Mouse (Mus musculus): Measurements from ENCODE around the gene Gm17482.

Gene Gm17482

GRCm38 (mm10) chr6:115227043-115227442 is at the start of gene Gm17482:
Gm17482 (plus strand) TSS chr6:115227343.
- DNase-seq: no peak

GRCm38 (mm10) chr6:115178826-115179225 is 48.3 kb upstream of the Gm17482 start:
- no peak for DNase-seq

DNA sequence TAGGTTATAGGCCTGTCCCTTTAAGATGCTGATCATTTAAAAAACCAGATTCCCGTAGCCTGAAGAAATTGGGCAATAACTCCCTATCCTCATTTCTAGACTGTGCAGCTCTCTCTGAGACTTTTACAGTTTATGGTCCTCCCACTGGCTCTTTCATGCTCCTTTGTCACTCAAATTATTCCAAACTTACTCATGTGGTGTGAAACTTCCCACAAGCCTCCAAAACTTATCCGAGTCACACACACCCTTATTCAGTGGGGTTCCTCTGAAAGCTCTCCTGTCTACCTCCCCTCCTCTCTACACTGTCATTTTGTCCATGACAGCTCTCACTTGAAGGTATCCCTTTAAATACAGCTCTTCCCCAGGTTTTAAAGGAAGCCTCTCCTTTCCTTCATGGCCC is 46.0 kb upstream of the Gm17482 start:
- no peak for DNase-seq

GRCm38 (mm10) chr6:115191111-115191510 is 36.0 kb upstream of the Gm17482 start:
- no peak for DNase-seq

GRCm38 (mm10) chr6:115200753-115201152 is 26.4 kb upstream of the Gm17482 start:
- DNase-seq: no peak

DNA sequence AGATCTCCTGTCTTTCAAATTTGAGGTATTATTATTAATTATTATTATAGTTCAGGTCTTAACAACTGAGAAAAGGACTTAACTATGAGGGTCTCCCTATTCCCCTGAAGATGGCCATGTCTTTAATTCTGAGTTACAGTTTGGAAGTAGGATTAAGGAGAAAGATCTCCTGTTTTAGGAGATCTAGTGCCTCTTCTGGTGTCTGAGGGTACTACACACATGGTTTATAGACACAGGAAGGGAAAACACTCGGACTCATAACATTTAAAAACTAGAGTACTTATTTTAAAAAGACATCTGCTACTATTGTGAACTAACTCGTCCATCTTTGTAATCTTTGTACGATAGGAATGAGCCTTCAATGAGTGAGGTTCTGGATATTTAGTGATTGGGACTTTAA is 24.1 kb upstream of the Gm17482 start:
- no peak for DNase-seq

DNA sequence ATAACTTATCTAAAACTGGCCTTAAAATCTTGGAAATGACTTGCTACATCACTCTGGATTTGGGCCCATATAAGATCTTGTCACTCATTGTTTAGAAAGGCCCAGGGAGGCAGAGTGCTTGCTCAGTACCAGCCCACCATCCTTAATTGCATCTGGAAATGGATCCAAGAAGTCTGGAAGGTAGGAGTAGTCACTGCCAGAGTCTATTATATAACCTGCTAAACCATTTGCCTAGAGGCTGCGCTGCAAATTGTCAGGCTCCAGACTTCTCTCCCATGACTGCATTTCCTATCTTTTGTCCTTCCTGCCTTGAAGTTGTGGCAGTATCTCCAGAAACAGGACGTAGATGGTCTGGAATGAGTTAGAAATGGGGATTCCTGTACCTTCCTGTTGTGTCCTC is 17.0 kb upstream of the Gm17482 start:
- no peak for DNase-seq

DNA sequence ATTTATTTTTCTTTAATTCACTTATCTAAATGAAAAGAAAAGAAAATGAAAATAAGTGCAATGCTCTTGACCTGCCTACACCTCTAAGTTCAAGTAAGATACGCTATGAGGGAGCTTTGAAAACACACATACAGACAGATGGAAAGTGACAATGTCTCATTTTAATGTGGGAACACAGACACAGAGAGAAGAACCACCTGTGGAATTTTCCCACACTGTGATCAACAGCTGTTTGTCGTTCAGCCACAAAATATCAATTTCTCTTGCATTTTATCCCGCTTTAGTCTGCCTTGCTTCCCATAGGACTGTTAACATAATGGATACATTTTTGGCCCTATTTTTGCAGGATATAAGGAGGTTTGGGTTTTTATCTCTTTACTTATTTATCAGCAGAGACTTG is 16.3 kb upstream of the Gm17482 start:
- DNase-seq: no peak

GRCm38 (mm10) chr6:115212132-115212903 is 14.8 kb upstream of the Gm17482 start:
- DNase-seq: no peak

DNA sequence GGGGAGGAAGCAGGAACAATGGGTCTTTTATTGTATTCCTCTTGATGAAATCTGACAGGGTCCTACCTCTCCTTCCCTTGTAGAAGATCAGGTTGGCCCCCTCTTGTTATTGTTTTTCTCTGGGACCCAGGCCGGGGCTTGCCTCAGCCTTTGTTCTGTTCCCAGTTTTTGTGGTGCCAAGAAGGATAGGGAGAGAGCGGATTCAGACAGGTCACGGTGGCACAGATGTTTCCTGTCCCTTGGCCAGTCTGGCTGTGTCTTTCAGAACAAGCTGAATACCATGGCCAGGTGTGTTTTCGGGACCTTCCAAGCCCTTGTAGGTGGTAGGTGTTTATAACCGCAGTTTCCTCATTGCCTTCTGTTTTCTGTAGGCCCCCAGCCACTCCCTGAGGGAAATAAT is 14.0 kb upstream of the Gm17482 start:
- DNase-seq: no peak

DNA sequence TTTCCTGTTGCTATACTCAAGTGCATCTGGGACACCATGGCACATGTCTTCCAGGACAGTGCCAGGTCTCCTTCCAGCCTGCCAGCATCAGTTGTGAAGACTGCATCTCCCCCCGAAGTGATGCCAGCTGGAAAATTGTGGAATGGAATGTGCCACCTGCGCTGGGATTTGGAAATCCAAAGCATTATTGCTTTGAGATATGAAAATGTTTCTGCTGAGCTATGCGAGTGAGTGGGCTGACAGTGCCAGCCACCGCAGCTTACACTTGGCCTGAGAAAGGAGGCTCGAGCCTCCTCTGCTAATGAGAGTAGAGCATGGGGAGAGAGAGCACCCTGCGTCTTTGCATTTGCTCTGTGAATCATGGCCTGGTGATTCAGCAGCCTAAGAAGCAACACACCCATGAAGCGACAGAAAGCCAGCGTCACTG is 5.9 kb upstream of the Gm17482 start:
- peak; percentile 81 for DNase-seq

DNA sequence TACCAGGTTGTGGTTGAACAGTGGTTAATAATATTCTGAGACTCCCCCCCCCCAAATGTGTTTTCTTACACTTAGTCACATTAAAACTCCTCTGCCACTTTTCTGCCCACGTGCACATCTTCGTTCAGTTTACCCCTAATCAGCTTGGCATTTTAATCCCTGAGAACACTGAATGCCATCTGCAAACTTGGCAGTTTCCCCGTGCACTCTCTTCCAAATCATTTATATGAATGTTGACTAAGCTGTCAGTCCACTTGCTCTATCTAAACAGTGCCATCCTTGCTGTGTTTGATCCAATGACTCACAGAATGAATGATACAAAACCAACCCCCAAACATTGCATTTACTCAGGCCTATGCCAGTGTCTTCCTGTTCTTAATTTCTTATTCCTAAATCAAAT is 1.6 kb upstream of the Gm17482 start:
- peak; percentile 86 for DNase-seq

- DNase-seq: peak; percentile 83
These were observed 386 bp downstream of the Gm17482 start for GRCm38 (mm10) chr6:115227529-115227928.

GRCm38 (mm10) chr6:115230557-115230956 is 3.4 kb downstream of the Gm17482 start:
- no peak for DNase-seq

GRCm38 (mm10) chr6:115231836-115232235 is 4.7 kb downstream of the Gm17482 start:
- DNase-seq: peak; percentile 20

DNA sequence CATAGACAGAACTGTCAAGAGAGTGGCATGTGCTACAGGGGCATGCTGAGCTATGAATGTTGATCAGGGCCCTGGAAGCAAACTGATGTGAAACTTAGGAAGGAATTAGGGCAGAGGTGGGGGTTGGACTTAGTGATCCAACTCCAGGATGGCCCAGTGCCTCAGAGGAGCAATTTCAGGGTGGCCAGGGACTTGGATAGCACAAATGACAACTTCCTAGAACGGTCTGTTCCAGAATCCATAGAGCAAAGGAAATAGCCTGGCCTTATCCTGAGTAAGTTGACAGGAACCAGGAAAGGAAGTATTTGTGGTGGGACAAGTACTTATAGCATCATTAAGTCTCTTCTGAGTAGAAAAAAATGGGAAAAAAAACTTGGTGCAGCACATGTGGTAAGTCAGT is 5.4 kb downstream of the Gm17482 start:
- peak; percentile 26 for DNase-seq

DNA sequence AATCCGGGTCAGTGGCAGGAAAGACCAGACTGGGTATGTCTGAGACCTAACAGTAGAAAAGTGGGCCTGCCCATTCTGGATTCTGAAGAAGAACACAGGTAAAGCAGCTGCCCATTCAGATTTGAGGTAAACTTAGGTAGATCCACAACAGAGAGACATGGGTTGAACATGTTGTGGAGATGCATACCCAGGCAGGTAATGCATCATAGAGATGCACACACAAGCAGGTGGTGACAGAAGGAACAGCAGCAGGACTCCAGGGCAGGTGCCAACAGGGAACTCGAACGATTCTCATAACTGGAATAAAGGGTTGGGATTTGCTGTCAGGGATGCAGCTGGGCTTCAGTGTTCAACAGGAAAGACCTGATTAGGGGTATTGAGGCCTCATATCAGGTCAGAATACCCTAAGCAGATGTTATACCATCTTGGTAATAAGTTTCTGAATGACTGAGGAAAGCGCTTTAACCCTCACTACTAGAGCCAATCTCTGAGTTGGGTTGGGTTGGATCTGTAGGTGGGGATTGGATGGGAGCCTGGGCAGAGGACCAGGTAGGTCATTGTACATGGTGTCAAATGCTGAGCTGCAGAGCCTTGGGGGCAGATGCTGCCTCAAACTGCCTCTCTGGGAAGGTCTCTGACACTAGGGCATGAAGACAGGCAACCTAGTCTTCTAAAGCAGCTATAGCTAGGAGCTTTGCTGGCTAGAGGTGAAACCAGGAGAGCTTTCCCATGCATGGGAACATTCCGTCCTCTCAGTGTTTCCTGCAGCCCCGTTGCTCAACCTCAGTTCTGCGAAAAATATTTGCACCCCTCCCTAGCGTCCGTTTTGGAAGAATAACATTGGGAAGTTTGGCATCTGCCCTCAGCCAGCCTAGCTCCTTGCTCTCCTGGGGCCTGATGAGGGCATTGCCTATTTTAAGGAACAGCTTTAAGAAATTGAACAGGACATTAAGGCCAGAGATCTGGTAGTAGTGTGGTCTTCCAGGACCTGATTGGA is 11.2 kb downstream of the Gm17482 start:
- peak; percentile 95 for DNase-seq

- peak; percentile 63 for DNase-seq
These were observed 12.2 kb downstream of the Gm17482 start for GRCm38 (mm10) chr6:115239335-115239734.

GRCm38 (mm10) chr6:115240431-115240830 is 13.3 kb downstream of the Gm17482 start:
- peak; percentile 19 for DNase-seq

DNA sequence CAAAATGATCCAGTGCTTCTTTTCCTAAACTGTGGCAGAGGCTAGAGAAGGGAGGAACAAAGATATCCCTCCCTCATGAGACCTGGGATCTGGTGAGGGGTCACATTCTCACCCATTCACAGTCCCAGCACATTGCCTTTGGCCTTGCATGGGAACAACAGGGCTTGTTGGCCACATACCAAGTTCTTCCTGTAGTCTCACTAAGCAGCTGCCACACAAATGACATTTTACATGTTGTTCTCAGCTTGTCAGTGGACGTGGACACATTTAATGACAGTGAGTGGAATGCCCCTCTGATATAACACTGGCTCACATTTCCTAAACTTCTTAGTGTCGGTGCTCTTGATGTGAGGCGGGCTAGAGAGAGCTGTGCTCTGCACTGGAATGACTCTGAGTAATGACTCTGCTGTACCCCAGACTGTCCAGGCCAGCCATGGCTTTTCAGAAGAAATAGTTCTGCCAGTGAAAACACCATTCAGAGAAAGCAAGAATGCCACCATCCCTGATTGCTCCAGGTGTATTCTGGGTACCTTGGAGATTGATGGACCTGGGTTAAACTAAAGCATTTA is 14.1 kb downstream of the Gm17482 start:
- peak; percentile 38 for DNase-seq

DNA sequence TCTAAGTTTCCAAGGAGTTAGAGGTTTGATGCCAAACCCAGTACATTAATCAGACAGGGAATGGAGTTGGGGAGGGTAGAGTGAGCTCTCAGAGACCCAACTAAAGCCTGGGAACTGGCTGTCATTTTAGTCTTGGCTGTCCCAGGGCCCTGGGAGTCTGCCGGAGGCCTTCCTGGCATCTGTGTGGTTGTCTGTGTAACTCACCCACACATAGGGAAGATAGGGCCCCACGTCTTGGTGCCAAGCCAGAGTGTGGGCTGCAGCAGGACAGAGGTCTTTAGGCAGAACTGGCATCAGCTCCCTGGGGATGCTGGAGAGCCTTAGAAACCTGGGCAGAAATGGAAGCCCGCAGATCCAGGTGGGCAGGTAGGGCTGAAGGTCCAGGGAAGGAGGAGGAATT is 14.8 kb downstream of the Gm17482 start:
- peak; percentile 52 for DNase-seq

GRCm38 (mm10) chr6:115244222-115244621 is 17.1 kb downstream of the Gm17482 start:
- DNase-seq: peak; percentile 81

DNA sequence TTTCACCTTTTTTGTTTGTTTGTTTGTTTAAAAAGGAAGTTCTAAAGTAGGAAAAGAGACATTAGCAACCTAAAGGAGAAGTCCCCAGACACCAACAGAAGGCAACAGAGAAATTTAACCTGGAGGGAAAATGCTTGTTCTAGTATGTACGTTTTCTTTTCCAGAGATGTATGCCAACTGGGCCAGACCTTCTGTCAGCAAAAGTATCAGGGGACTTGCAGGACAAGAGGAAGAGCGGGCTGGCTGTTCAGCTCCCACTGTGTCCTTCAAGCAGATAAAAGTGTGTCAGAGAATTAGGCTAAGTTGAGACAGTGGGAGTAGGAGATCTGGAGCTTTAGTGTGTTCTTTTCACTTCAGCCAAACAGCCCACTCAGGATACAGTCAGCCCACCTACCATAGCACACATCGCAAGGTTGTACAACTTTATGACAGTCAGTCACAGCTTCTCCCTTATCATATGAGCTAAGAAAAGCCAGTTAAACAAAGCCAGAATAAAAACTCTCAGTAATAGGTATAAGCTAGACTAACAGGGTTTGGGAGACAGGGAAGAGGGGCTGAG is 18.4 kb downstream of the Gm17482 start:
- peak; percentile 69 for DNase-seq
